Mouse (Mus musculus): ENCODE measurements around the gene Ang4. TPM values are rescaled to one million over a fixed set of nuclear protein-coding genes. Genes with fewer than 3 reads are reported as not detected.

The Ang4 gene
- polyA plus RNA-seq, 1 experiment = not detected

DNA sequence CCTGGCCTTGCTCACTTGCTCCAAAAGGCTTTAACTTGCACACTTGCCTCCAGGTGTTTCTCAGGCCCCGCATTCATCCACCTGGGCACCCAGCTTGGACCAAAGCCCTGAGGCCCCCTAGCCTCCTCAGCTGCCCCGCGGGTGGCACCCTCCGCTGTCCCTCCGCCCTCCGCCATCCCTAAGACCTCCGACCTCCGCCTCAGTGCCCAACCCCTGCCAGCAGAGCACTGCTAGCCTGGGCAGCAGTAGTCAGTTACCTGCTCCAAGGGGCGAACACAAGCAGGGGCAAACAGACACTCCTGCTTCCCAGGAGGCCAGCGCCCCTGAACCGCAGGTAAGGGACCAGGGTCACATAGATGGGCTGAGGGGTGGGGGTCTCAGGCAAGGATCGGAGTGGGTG, 35.4 kb downstream of the Ang4 start:
- no peak for DNase-seq (ENCODE audit: low read depth in 1 of 2, low spot score in 2 of 2)
- H3K27ac ChIP-seq (ENCODE audit: insufficient read depth, low read length) = no peak overlapping the region
- H3K4me1 ChIP-seq (ENCODE audit: control insufficient read depth, insufficient read depth, insufficient read length) = no peaks in the 10 kb centered on the region
- H3K27me3 ChIP-seq (ENCODE audit: control insufficient read depth, insufficient read depth, low read length) = peaks cover 4% of the 10 kb centered on the region
- WGBS = 36% methylated on average over 12 of the region's 12 CpGs
- TF ChIP-seq CTCF (IDR thresholded peaks at IDR 0.05; ENCODE audit: extremely low read depth, insufficient read depth, insufficient read length, insufficient replicate concordance) (no peak), POLR2A (IDR thresholded peaks at IDR 0.05; ENCODE audit: low read depth, low read length) (no peak)
- H3K36me3 ChIP-seq (ENCODE audit: control insufficient read depth, insufficient read depth, low read length) = no peaks in the 10 kb centered on the region
- no peak overlapping the region for H3K4me3 ChIP-seq (ENCODE audit: extremely low read depth, insufficient read depth, insufficient read length)

DNA sequence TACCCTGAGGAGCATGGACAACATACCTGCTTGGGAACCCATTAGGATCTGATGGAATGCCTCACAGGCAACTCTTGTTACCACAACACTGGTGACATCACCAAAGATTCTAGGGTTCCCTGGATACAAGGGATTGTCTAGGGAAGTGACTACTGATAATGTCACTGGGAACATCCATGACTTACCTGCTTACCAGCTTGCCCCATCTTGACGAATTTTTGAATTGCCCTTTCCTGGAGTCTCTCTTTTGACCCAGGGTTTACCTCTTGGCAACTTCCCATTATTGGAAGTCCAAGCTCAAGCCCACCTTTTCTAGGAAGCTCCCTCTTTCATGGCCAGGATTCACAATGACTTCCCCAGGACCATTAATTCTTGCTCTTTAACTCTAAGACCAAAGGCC, 56.3 kb downstream of the Ang4 start, which contains the start of gene Gm5800:
Gene Gm5800, minus strand, starts transcription at position 101 of the 400 bp plus-strand sequence.
- H3K4me3 ChIP-seq (ENCODE audit: extremely low read depth, insufficient read depth, insufficient read length) = no peak within 1 kb of the TSS
- no peak within 1 kb of the TSS for H3K27ac ChIP-seq (ENCODE audit: insufficient read depth, low read length)
- no peaks in the 10 kb centered on the region for H3K4me1 ChIP-seq (ENCODE audit: control insufficient read depth, insufficient read depth, insufficient read length)
- no peaks in the 10 kb centered on the region for H3K36me3 ChIP-seq (ENCODE audit: control insufficient read depth, insufficient read depth, low read length)
- TF ChIP-seq CTCF (IDR thresholded peaks at IDR 0.05; ENCODE audit: extremely low read depth, insufficient read depth, insufficient read length, insufficient replicate concordance) (no peak), POLR2A (IDR thresholded peaks at IDR 0.05; ENCODE audit: low read depth, low read length) (no peak)
- H3K27me3 ChIP-seq (ENCODE audit: control insufficient read depth, insufficient read depth, low read length) = no peaks in the 10 kb centered on the region
- 66% methylated on average over 1 of the region's 1 CpGs for WGBS
- no peak for DNase-seq (ENCODE audit: low read depth in 1 of 2, low spot score in 2 of 2)

Other genes with a start within 250 kb of the Ang4 start
- gene Gm5622, start 220.8 kb downstream of the Ang4 start, polyA plus RNA-seq (2012; rRNA removed) = not detected in 2 replicates
- gene Gm17175, start 199.5 kb downstream of the Ang4 start, polyA plus RNA-seq (2012; rRNA removed) = not detected in 2 replicates
- gene Gm17174, start 181.5 kb downstream of the Ang4 start, polyA plus RNA-seq (2012; rRNA removed) = not detected in 2 replicates
- not detected in 2 replicates for gene Gm17078, start 162.3 kb downstream of the Ang4 start, polyA plus RNA-seq (2012; rRNA removed)
- not detected in 2 replicates for gene Gm4181, start 137.9 kb downstream of the Ang4 start, polyA plus RNA-seq (2012; rRNA removed)
- gene Gm17079, start 78.1 kb downstream of the Ang4 start, polyA plus RNA-seq (2012; rRNA removed) = not detected in 2 replicates
- not detected in 2 replicates for gene Gm5800, start 56.4 kb downstream of the Ang4 start, polyA plus RNA-seq (2012; rRNA removed)
- not detected in 2 replicates for gene AY358078, start 26.5 kb upstream of the Ang4 start, polyA plus RNA-seq (2012; rRNA removed)
- 3.9 and 15.5 TPM in 2 replicates for gene Ear6, start 80.1 kb upstream of the Ang4 start, polyA plus RNA-seq (2012; rRNA removed)
- 24.9 and 34.9 TPM in 2 replicates for gene Mettl17, start 111.3 kb upstream of the Ang4 start, polyA plus RNA-seq (2012; rRNA removed)
- 0.75 and 0.81 TPM in 2 replicates for gene Slc39a2, start 119.3 kb upstream of the Ang4 start, polyA plus RNA-seq (2012; rRNA removed)
- gene Ndrg2, start 140.6 kb upstream of the Ang4 start, polyA plus RNA-seq (2012; rRNA removed) = 19.2 and 21.0 TPM in 2 replicates
- gene Tppp2, start 144.8 kb upstream of the Ang4 start, polyA plus RNA-seq (2012; rRNA removed) = not detected in 2 replicates
- gene Rnase13, start 149.2 kb upstream of the Ang4 start, polyA plus RNA-seq (2012; rRNA removed) = not detected in 2 replicates
- gene Arhgef40, start 211.1 kb upstream of the Ang4 start, polyA plus RNA-seq (2012; rRNA removed) = 18.4 and 19.3 TPM in 2 replicates
- gene Tmem253, start 242.1 kb upstream of the Ang4 start, polyA plus RNA-seq (2012; rRNA removed) = 0.27 and 0.36 TPM in 2 replicates
- gene Zfp219, start 247.1 kb upstream of the Ang4 start, polyA plus RNA-seq (2012; rRNA removed) = 31.0 and 46.5 TPM in 2 replicates